Mouse (Mus musculus): Measurements from ENCODE around the gene Ipmk.

- no peak for TF ChIP-seq CTCF (IDR thresholded peaks at IDR 0.05; ENCODE audit: low read depth)
- TF ChIP-seq EP300 (IDR thresholded peaks at IDR 0.05; ENCODE audit: low read depth), result no peak
These were observed 537 bp downstream of the Ipmk start for GRCm38 (mm10) chr10:71347964-71348636.

All from liver, embryonic 14.5 days (tissue).